Mouse (Mus musculus): ENCODE data around the gene Birc6.

- no peak for TF ChIP-seq POLR2A (IDR thresholded peaks at IDR 0.05; ENCODE audit: extremely low read depth, insufficient read depth, low read length)
- TF ChIP-seq CTCF (IDR thresholded peaks at IDR 0.05; ENCODE audit: extremely low read depth, insufficient read depth, low read length): no peak
These were observed 52.6 kb downstream of the Birc6 start for GRCm38 (mm10) chr17:74580738-74581137.
